Mouse (Mus musculus): ENCODE results near the gene Med13l. TPM values are rescaled to one million over a fixed set of nuclear protein-coding genes. Genes with fewer than 3 reads are reported as not detected.

Gene Med13l
- polyA plus RNA-seq, 1 experiment from 2014 or later: 11.5 TPM

DNA sequence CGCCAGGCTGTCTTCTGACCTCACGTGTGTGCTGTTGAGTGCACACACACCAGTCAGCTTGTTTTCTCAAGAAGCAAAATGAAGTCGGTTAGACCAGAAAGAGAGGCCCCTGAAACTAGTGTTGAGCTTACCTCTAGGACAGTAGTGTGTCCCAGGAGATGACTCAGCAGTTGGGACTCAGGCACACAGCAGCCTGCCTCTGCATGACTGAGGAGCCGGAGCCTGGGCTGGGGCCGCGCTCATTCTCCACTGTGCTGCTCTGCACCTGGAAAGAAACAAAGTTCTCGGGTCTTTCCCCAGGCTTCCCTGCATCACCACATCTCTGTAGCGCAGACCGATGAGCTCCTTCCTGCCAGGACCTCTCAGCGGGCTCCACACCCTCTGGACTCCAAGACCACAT lies 200.5 kb downstream of the Med13l start:
- Histone ChIP-seq H3K9ac (ENCODE audit: low read depth, low read length) (no peak overlapping the region), H3K4me1 (ENCODE audit: control insufficient read depth, insufficient read depth, low read depth, low read length) (no peaks in the 10 kb centered on the region), H3K27me3 (replicated peaks; ENCODE audit: control insufficient read depth, insufficient read depth, low read length) (no peaks in the 10 kb centered on the region), H3K36me3 (ENCODE audit: control insufficient read depth, insufficient read depth, low read length) (peaks cover 60% of the 10 kb centered on the region), H3K4me3 (ENCODE audit: low read length) (no peak overlapping the region), H3K9me3 (ENCODE audit: control insufficient read depth, low read length) (no peaks in the 10 kb centered on the region), H3K4me2 (ENCODE audit: low read length) (no peak overlapping the region), H3K27ac (ENCODE audit: low read depth, low read length) (no peak overlapping the region)
- ATAC-seq: no peak
- 91% methylated on average over 10 of the region's 10 CpGs for WGBS

DNA sequence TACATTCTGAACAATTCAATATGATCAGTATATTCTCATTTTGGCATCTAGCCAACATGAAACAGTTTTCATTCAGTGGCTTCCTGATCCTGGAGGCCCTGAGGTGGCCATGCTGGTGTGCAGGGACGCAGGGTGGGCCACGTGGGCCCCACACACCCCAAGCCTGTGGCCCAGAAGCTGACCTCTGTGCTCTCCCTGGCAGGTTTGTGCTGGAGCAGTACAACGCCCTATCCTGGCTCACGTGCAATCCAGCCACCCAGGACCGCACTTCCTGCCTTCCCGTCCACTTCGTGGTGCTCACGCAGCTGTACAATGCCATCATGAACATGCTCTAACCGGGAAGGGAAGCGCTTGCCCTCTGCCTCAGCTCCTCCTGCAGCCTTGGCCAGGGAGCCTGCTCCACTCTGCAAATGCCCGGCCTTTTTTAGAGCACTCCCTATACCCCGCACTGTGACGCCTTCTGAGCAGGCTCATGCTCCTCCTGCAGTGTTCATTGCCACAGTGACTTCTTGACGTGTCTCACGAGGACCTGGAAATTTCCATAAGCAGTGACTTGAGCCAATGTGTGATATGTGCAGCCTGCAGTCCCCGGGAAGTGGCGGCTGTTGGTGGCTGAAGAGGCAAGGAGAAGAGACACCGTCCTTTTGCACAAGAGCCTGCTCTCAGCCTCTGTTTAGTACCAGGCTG lies 202.2 kb downstream of the Med13l start:
- ATAC-seq: no peak
- Histone ChIP-seq H3K4me1 (ENCODE audit: control insufficient read depth, insufficient read depth, low read depth, low read length) (no peaks in the 10 kb centered on the region), H3K36me3 (ENCODE audit: control insufficient read depth, insufficient read depth, low read length) (peaks cover 50% of the 10 kb centered on the region), H3K4me3 (ENCODE audit: low read length) (no peak overlapping the region), H3K9me3 (ENCODE audit: control insufficient read depth, low read length) (no peaks in the 10 kb centered on the region), H3K9ac (ENCODE audit: low read depth, low read length) (no peak overlapping the region), H3K27me3 (replicated peaks; ENCODE audit: control insufficient read depth, insufficient read depth, low read length) (no peaks in the 10 kb centered on the region), H3K27ac (ENCODE audit: low read depth, low read length) (no peak overlapping the region), H3K4me2 (ENCODE audit: low read length) (no peak overlapping the region)
- WGBS: 87% methylated on average over 18 of the region's 18 CpGs

DNA sequence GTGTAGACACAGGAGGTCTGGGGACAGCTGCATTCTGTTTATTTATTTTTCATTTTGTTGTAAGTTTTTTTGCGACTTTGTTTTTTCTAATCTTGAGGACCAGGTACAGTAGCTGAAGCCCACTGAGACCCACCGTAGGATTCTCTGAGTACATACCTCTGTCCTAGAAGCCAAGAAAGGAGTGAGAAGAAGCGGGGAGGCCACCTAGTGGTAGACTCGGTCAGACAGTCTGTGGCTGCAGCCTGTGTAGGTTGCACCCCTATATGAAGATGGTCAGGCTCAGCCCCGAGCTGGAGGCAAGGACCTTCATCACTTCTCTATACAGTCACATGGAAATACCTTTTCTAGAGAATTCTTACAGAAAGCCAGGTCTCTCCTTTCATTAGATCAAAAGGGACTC lies 202.9 kb downstream of the Med13l start:
- Histone ChIP-seq H3K4me2 (ENCODE audit: low read length) (no peak overlapping the region), H3K27ac (ENCODE audit: low read depth, low read length) (no peak overlapping the region), H3K9me3 (ENCODE audit: control insufficient read depth, low read length) (no peaks in the 10 kb centered on the region), H3K36me3 (ENCODE audit: control insufficient read depth, insufficient read depth, low read length) (peaks cover 45% of the 10 kb centered on the region), H3K4me3 (ENCODE audit: low read length) (no peak overlapping the region), H3K4me1 (ENCODE audit: control insufficient read depth, insufficient read depth, low read depth, low read length) (no peaks in the 10 kb centered on the region), H3K9ac (ENCODE audit: low read depth, low read length) (no peak overlapping the region), H3K27me3 (replicated peaks; ENCODE audit: control insufficient read depth, insufficient read depth, low read length) (no peaks in the 10 kb centered on the region)
- WGBS: 53% methylated on average over 5 of the region's 5 CpGs
- no peak for ATAC-seq

DNA sequence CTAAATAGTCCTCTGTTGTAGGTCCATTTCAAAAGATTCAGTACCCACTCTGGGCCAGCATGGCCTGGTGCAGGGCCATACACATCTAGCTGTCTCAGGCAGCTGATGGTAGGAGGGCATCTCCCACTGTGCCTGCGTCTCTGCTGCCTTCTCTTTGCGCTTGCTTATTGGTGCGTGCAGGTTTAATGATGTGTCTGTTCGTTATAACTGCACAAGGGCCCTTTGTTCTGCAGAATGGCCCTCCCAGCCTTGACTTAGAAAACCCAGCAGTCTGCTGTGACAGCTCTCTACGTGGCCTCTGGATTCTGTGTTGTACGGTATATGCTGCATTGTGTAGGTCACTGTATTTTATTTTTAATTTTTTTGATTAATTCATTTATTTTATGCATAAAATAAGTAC lies 208.7 kb downstream of the Med13l start:
- H3K4me3 ChIP-seq (ENCODE audit: low read length): no peak overlapping the region
- H3K4me1 ChIP-seq (ENCODE audit: control insufficient read depth, insufficient read depth, low read depth, low read length): peaks cover 3% of the 10 kb centered on the region; the same call in 1 of the 2 replicates
- no peaks in the 10 kb centered on the region for H3K9me3 ChIP-seq (ENCODE audit: control insufficient read depth, low read length)
- H3K4me2 ChIP-seq (ENCODE audit: low read length): no peak overlapping the region
- WGBS: 25% methylated on average over 6 of the region's 6 CpGs
- no peaks in the 10 kb centered on the region for H3K27me3 ChIP-seq (replicated peaks; ENCODE audit: control insufficient read depth, insufficient read depth, low read length)
- no peaks in the 10 kb centered on the region for H3K36me3 ChIP-seq (ENCODE audit: control insufficient read depth, insufficient read depth, low read length)
- H3K9ac ChIP-seq (ENCODE audit: low read depth, low read length): peak overlapping the region; percentile 13; the same call in 1 of the 2 replicates
- no peak overlapping the region for H3K27ac ChIP-seq (ENCODE audit: low read depth, low read length)
- ATAC-seq: peak; percentile 37; the same call in 1 of the 2 replicates

DNA sequence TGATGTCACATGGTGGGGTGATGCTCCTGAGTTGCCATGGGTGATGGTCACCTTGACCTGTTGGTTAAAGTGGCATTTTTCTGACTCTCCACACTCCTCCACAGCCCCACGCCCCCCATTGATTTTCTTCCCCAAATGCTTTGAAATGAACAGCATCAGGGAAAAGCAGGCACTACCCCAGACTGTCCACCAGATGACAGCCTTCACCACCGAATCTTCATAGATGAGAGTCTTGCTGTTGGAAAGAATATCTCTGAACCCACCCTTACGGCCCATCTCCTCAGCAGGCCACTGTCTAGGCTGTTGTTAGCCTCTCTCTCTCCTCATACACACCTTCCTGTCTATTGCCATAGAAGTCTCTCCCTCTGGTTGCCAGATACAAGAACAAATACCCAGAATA lies 213.4 kb downstream of the Med13l start:
- H3K9ac ChIP-seq (ENCODE audit: low read depth, low read length): no peak overlapping the region
- H3K4me2 ChIP-seq (ENCODE audit: low read length): no peak overlapping the region
- H3K27me3 ChIP-seq (replicated peaks; ENCODE audit: control insufficient read depth, insufficient read depth, low read length): no peaks in the 10 kb centered on the region
- H3K4me1 ChIP-seq (ENCODE audit: control insufficient read depth, insufficient read depth, low read depth, low read length): peaks cover 3% of the 10 kb centered on the region; the same call in 1 of the 2 replicates
- H3K4me3 ChIP-seq (ENCODE audit: low read length): no peak overlapping the region
- 25% methylated on average over 3 of the region's 3 CpGs for WGBS
- ATAC-seq: 0 out of 2 replicates have a peak, but pooled peaks have one; percentile 37
- H3K27ac ChIP-seq (ENCODE audit: low read depth, low read length): no peak overlapping the region
- no peaks in the 10 kb centered on the region for H3K9me3 ChIP-seq (ENCODE audit: control insufficient read depth, low read length)
- H3K36me3 ChIP-seq (ENCODE audit: control insufficient read depth, insufficient read depth, low read length): no peaks in the 10 kb centered on the region

DNA sequence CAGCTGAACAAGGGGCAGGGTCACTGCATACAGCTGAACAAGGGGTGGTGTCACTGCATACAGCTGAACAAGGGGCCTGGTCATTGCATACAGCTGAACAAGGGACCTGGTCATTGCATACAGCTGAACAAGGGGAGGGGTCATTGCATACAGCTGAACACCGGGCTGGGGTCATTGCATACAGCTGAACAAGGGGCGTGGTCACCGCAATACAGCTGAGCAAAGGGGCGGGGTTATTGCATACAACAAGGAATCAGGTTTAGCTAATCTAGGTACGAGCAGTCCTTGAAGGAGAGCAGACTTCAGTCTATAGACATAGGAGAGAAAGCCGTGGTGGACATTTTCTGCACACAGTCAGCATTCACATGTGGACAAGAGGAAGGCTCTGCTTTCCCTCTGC lies 215.9 kb downstream of the Med13l start:
- H3K9ac ChIP-seq (ENCODE audit: low read depth, low read length): no peak overlapping the region
- ATAC-seq: no peak
- H3K27me3 ChIP-seq (replicated peaks; ENCODE audit: control insufficient read depth, insufficient read depth, low read length): peaks cover 9% of the 10 kb centered on the region
- no peak overlapping the region for H3K4me2 ChIP-seq (ENCODE audit: low read length)
- H3K4me1 ChIP-seq (ENCODE audit: control insufficient read depth, insufficient read depth, low read depth, low read length): no peaks in the 10 kb centered on the region
- H3K4me3 ChIP-seq (ENCODE audit: low read length): no peak overlapping the region
- WGBS: 83% methylated on average over 6 of the region's 6 CpGs
- H3K27ac ChIP-seq (ENCODE audit: low read depth, low read length): no peak overlapping the region
- H3K36me3 ChIP-seq (ENCODE audit: control insufficient read depth, insufficient read depth, low read length): no peaks in the 10 kb centered on the region
- no peaks in the 10 kb centered on the region for H3K9me3 ChIP-seq (ENCODE audit: control insufficient read depth, low read length)

DNA sequence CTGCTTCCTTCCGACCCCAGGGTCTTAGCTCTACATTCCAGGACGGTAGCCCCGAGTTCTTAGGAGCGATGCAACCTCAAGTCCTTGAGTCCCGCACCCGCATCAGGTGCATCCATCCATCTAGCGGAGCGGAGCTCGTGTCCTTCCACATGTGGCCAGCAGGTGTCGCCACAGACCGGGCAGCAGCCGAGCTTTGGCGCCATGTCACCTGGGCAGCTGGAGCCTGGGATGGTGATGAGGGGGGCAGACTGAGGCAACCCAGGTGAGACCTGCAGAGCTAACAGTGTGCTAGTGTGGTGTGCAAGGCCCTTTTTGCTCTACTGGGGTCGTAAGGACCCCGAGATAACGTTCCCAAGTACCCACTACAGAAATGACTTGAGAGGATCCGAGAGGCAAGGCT lies 221.1 kb downstream of the Med13l start:
- no peak overlapping the region for H3K4me3 ChIP-seq (ENCODE audit: low read length)
- no peak overlapping the region for H3K9ac ChIP-seq (ENCODE audit: low read depth, low read length)
- peaks cover 13% of the 10 kb centered on the region for H3K27me3 ChIP-seq (replicated peaks; ENCODE audit: control insufficient read depth, insufficient read depth, low read length)
- 10% methylated on average over 17 of the region's 17 CpGs for WGBS
- H3K4me2 ChIP-seq (ENCODE audit: low read length): no peak overlapping the region
- H3K36me3 ChIP-seq (ENCODE audit: control insufficient read depth, insufficient read depth, low read length): no peaks in the 10 kb centered on the region
- H3K4me1 ChIP-seq (ENCODE audit: control insufficient read depth, insufficient read depth, low read depth, low read length): no peaks in the 10 kb centered on the region
- H3K9me3 ChIP-seq (ENCODE audit: control insufficient read depth, low read length): 0 out of 2 replicates have a peak, but pooled peaks cover 3% of the 10 kb centered on the region
- ATAC-seq: 0 out of 2 replicates have a peak, but pooled peaks have one; percentile 27
- no peak overlapping the region for H3K27ac ChIP-seq (ENCODE audit: low read depth, low read length)

DNA sequence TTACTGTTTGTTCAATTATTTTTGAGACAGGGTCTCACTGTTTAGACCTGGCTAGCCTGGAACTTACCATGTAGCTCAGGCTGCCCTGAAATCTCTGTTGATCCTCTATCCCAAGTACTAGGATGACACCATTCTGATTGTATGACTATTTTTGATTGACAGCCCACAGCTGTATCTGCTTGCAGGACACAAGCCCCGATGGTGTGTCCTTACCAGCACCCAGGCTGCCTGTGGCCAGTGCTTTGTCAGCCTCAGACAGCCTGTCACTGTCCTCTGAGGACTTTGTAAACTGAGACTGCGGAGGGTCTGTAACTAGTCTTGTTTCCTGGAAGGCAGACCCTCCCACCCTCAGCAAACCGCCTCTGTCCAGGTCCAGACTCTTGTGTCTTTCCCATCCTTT lies 221.7 kb downstream of the Med13l start:
- WGBS: 83% methylated on average over 3 of the region's 3 CpGs
- Histone ChIP-seq H3K27me3 (replicated peaks; ENCODE audit: control insufficient read depth, insufficient read depth, low read length) (peaks cover 13% of the 10 kb centered on the region), H3K4me2 (ENCODE audit: low read length) (no peak overlapping the region), H3K9me3 (ENCODE audit: control insufficient read depth, low read length) (0 out of 2 replicates have a peak, but pooled peaks cover 3% of the 10 kb centered on the region), H3K27ac (ENCODE audit: low read depth, low read length) (no peak overlapping the region), H3K4me1 (ENCODE audit: control insufficient read depth, insufficient read depth, low read depth, low read length) (no peaks in the 10 kb centered on the region), H3K36me3 (ENCODE audit: control insufficient read depth, insufficient read depth, low read length) (no peaks in the 10 kb centered on the region), H3K4me3 (ENCODE audit: low read length) (no peak overlapping the region), H3K9ac (ENCODE audit: low read depth, low read length) (no peak overlapping the region)
- ATAC-seq: no peak

DNA sequence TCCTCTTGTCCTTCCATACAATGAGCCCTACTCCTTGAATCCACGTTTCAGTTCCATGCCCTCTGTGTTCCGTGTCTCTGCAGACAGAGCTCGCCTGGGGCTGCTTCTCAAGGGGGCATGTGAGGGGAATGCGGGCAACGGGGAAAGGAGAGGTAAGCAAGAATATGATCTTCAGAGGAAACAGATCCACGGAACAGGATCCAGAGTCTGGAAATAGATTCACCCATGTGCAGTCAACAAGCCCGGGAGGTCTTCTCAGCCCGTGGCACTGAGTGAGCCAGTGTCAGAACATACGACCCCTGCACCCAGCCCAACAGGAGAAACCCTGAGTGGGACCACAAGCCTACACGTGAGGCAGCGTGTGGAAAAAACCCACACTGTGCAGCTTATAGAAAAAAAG lies 228.7 kb downstream of the Med13l start:
- Histone ChIP-seq H3K27me3 (replicated peaks; ENCODE audit: control insufficient read depth, insufficient read depth, low read length) (no peaks in the 10 kb centered on the region; the same call in 1 of the 2 replicates), H3K4me1 (ENCODE audit: control insufficient read depth, insufficient read depth, low read depth, low read length) (no peaks in the 10 kb centered on the region), H3K9ac (ENCODE audit: low read depth, low read length) (no peak overlapping the region), H3K27ac (ENCODE audit: low read depth, low read length) (no peak overlapping the region), H3K4me3 (ENCODE audit: low read length) (no peak overlapping the region), H3K9me3 (ENCODE audit: control insufficient read depth, low read length) (0 out of 2 replicates have a peak, but pooled peaks cover 3% of the 10 kb centered on the region), H3K4me2 (ENCODE audit: low read length) (no peak overlapping the region), H3K36me3 (ENCODE audit: control insufficient read depth, insufficient read depth, low read length) (no peaks in the 10 kb centered on the region)
- 90% methylated on average over 11 of the region's 11 CpGs for WGBS
- ATAC-seq: no peak

All from hindbrain, embryonic 16.5 days (tissue).